Comparison of ENCODE assay signal across 25 mouse cellular contexts in genomic region chr6:67251095-67251494, GRCm38 (mm10).
"Had no signal": no experiment of that assay in that cellular context is flagged by ENCODE, and none has a peak within 500 bp of the region (broad histone marks: within the 10 kb centered on the region; RNA-seq: fewer than 3 reads in every experiment).

No protein-coding gene starts in this region.

- H3K27ac ChIP-seq: heart, embryonic 10.5 days; hindbrain, embryonic 10.5 days; hindbrain, embryonic 12.5 days; hindbrain, embryonic 14.5 days; intestine, embryonic 15.5 days; kidney, embryonic 15.5 days; kidney, postnatal 0 days; left cerebral cortex, adult 2 months; limb, embryonic 10.5 days; limb, embryonic 12.5 days had no signal

- H3K36me3 ChIP-seq: heart, embryonic 10.5 days; heart, embryonic 12.5 days; hindbrain, embryonic 10.5 days; hindbrain, embryonic 12.5 days; intestine, embryonic 15.5 days; kidney, embryonic 15.5 days; limb, embryonic 10.5 days; limb, embryonic 12.5 days had no signal

- H3K9ac ChIP-seq: heart, embryonic 12.5 days; hindbrain, embryonic 12.5 days; hindbrain, embryonic 14.5 days; intestine, embryonic 15.5 days; kidney, embryonic 15.5 days; limb, embryonic 12.5 days had no signal

- H3K9me3 ChIP-seq: heart, embryonic 10.5 days; heart, embryonic 12.5 days; hindbrain, embryonic 10.5 days; hindbrain, embryonic 12.5 days; intestine, embryonic 15.5 days; kidney, embryonic 15.5 days; limb, embryonic 10.5 days; limb, embryonic 12.5 days had no signal

- ATAC-seq: hindbrain, embryonic 16.5 days; inflammation-experienced regulatory T-cells, adult 6 months; intestine, embryonic 15.5 days had no signal

- H3K27me3 ChIP-seq: heart, embryonic 12.5 days; hindbrain, embryonic 12.5 days; intestine, embryonic 15.5 days; kidney, embryonic 15.5 days; limb, embryonic 12.5 days had no signal

- DNase-seq: gastrocnemius, postnatal 14 days; gastrocnemius, postnatal 36 days; heart, adult 18-20 months; heart, postnatal 10 days; heart, postnatal 4 days; kidney, adult 11 months; kidney, adult 2 months; kidney, adult 9 months; kidney, postnatal 14 days; kidney, postnatal 36 days; liver had no signal

- H3K4me2 ChIP-seq: heart, embryonic 12.5 days; hindbrain, embryonic 12.5 days; hindbrain, embryonic 14.5 days; intestine, embryonic 15.5 days; kidney, embryonic 15.5 days; limb, embryonic 12.5 days; liver, embryonic 11.5 days had no signal

- H3K4me1 ChIP-seq: heart, embryonic 10.5 days; heart, embryonic 12.5 days; hindbrain, embryonic 10.5 days; hindbrain, embryonic 12.5 days; intestine, embryonic 15.5 days; kidney, embryonic 15.5 days; limb, embryonic 10.5 days; limb, embryonic 12.5 days had no signal

- H3K4me3 ChIP-seq: heart, embryonic 10.5 days; heart, embryonic 12.5 days; hindbrain, embryonic 10.5 days; hindbrain, embryonic 12.5 days; intestine, embryonic 15.5 days; kidney, embryonic 15.5 days; left cerebral cortex, adult 2 months; limb, embryonic 10.5 days; limb, embryonic 12.5 days had no signal
